Mouse (Mus musculus): ENCODE results near the gene Tmem171. TPM values are rescaled to one million over a fixed set of nuclear protein-coding genes. Genes with fewer than 3 reads are reported as not detected.

Gene Tmem171
- total RNA-seq, 2 experiments from 2014 or later: 0.40 TPM; not detected in 1

DNA sequence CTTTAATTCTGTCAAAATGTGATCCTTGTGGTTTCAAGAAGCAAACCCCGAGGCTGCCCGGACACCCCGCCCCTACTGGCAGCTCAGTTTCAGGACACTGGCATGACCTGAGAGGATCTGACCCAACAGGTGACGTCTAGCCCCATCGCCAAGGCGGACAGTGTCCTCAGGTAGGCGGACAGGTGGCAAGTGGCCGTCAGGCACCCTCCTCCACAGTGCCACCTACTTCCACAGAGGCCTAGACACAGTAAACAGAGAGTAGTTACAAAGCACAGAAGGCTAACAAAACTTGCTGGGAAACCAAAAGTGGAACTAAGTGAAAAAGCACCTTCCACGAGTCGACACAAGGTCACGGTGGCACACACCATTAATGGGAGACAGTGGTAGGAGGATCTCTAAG is 1.3 kb downstream of the Tmem171 start:
- no peak for DNase-seq

DNA sequence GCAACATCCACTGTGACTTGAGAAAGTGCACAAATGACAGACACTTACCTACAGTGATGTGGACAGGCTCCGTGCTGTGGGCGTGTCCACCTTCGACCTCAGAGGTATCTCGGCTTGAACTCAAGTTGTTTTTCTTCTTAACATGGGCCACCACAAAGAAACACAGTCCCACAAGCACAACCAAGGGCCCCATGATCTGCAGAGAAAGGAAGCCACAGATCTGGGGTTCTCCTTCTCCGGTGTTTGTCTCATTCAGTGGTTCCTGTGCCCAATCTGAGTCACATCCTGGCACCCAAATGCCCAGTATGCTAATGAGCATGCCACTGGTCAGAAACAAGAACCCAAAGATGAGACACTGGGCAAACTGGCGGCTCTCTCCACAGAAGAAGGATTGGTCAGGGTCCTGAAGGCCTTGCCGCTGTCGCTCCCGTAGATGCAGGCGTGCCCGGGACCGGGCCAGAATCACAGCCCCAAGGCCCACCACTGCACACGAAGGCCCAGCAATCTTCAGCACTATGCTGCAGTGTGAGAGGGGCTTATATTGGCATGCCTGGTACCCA is 2.6 kb downstream of the Tmem171 start:
- DNase-seq: no peak

DNA sequence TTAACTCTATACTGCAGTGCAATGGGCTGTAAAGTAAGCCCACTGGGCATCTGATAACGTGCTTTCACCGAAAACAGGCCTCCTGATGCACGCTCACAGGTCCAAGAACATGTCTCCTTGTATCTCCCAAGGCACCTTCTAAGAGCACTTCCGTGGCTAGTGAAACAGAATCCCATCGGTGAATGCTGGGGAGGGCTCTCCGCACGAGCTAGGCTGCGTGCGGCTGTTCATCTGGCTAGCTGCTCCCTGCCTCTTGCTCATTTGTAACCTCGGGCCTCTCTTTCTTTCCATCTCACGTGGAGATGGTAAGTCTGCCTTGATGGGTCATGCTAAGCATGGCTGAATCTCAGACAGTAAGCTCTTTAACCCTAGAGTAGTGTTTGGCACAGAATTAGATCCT is 3.7 kb downstream of the Tmem171 start:
- DNase-seq: no peak

DNA sequence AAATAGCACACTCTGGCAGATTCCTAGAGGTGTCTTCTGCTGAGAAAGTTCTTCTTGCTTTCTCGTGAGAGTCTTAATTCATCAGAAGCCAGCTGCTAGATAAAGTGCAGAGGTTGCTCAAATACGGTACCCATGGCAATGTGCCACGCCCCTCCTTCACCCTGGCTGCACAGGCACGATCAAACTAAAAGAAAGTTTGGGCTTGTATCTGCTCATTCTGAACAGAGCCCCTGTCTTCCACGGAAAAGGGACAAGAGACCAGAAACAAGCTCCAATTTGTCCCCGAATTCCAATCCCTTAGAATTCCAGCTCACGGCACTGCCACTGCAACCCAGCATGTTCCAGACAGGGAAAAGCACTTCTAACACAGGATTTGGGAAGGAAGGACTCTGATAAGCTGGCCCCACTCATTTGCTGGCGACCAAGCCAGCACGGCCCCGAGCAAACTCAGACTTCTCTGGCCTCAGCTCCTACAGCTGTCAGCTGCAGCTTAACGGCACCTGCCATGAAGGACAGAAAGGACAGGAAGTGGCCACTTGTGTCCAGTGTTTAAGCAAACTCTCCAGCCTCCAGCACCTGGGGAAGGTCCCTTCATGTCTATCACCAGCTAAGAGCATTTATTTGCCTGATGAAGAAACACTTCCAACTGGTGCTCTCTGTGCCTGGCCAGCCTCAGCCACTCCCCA is 4.9 kb downstream of the Tmem171 start:
- DNase-seq: peak in 1 of 2 experiments; percentile 15

GRCm38 (mm10) chr13:98687931-98688330 is 6.7 kb downstream of the Tmem171 start:
- DNase-seq: no peak

- no peak for DNase-seq
Observed at GRCm38 (mm10) chr13:98684144-98684900, 10.3 kb downstream of the Tmem171 start.

GRCm38 (mm10) chr13:98683412-98683811 is 11.2 kb downstream of the Tmem171 start:
- no peak for DNase-seq

GRCm38 (mm10) chr13:98680470-98681060 is 14.1 kb downstream of the Tmem171 start:
- DNase-seq: no peak

- DNase-seq: no peak
Observed at GRCm38 (mm10) chr13:98679631-98680041, 15.0 kb downstream of the Tmem171 start.

DNA sequence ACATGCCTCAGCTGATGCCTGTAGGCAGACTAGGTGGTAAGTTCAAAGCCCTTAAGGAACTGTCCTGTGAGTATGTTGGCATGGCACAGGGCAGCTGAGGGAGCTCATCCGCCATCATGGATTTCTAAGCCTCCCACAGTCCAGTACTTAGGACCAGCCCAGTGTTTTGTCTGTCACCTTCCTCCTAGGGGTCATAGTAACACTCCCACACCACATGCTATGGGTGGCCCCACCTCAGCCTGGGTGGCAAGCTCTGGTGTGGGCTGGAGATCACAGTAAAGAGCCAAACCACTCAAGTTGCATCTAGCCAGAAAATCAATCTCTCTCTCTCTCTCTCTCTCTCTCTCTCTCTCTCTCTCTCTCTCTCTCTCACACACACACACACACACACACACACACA is 15.4 kb downstream of the Tmem171 start:
- no peak for DNase-seq

DNA sequence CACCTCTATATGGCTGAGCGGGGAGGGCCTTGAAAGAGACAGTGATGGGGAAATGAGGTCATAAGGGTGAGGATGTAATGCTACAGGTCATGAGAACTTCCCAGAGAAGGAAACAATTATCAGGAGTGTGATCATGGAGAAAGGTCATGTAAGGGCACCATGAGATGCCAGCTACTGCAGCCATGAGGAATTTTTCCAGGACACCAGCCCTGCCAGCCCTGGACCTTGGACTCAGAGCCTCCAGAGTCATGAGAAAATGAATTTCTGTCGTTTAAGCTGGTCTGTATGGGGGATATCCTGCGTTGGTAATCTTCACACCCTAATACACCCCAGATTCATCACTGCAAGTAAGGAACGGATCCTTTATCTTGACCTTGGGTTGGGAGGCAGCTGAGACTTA is 20.7 kb downstream of the Tmem171 start:
- DNase-seq: no peak

DNA sequence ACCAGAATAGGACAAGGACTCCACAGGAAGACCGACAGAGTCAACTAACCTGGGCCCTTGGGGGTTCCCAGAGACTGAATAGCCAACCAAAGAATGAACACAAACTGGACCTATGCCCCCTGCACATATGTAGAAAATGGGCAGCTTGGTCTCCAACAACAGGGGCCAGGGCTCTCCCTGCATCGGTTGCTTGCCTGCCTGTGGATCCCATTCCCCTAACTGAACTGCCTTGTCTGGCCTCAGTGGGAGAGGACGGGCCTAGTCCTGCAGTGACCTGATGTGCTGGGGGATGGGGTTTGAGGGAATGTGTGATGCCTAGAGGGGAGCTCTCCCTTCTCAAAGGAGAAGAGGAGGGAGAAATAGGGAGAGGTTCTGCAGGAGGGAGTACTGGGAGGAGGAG is 25.3 kb downstream of the Tmem171 start:
- DNase-seq: no peak

GRCm38 (mm10) chr13:98667316-98667715 is 27.3 kb downstream of the Tmem171 start:
- no peak for DNase-seq

- DNase-seq: no peak
Observed at GRCm38 (mm10) chr13:98665240-98665639, 29.4 kb downstream of the Tmem171 start.

DNA sequence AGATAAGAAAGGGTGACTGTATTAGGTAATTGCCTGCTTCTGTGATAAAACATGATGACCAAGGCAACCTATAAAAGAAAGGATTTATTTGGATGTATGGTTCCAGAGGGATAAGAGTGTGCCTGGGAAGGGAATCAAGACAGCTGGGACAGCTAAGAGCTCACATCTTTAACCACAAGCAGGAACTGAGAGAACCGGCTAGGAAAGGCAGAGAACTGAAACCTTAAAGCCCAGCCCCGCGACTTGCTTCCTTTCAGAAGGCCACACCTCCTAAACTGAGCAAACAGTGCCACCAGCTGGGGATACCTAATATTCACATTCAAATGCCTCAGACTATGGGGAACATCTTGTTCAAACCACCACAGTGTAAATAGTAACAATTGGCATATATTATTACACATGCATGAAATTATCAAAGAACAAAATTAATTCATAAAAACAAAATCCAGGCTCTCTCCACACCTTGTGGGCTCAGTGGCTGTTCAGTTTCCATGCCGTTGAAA is 32.4 kb downstream of the Tmem171 start:
- DNase-seq: no peak

GRCm38 (mm10) chr13:98656034-98656471 is 38.6 kb downstream of the Tmem171 start:
- no peak for DNase-seq

DNA sequence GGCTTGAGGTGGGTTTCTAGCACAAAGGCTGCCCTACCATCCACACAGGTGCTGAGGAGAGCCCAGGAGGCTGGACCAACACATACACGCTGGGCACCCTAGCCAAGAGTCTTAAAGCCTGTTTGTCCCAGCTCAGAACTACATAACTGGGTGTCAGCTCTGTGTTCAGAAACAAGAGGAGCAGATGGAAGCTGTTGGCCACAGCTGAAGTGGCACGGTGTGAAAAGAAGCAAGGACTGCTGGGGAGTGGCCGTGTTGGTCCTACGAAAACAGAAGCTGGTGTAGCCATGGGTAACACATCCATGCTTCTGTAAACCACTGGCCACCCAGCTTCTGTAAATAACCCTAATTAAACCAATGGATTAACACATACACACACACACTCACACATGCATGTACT is 39.3 kb downstream of the Tmem171 start:
- DNase-seq: no peak

- no peak for DNase-seq
Observed at GRCm38 (mm10) chr13:98654129-98654939, 40.3 kb downstream of the Tmem171 start.

- DNase-seq: no peak
Observed at GRCm38 (mm10) chr13:98652194-98652593, 42.4 kb downstream of the Tmem171 start.

DNA sequence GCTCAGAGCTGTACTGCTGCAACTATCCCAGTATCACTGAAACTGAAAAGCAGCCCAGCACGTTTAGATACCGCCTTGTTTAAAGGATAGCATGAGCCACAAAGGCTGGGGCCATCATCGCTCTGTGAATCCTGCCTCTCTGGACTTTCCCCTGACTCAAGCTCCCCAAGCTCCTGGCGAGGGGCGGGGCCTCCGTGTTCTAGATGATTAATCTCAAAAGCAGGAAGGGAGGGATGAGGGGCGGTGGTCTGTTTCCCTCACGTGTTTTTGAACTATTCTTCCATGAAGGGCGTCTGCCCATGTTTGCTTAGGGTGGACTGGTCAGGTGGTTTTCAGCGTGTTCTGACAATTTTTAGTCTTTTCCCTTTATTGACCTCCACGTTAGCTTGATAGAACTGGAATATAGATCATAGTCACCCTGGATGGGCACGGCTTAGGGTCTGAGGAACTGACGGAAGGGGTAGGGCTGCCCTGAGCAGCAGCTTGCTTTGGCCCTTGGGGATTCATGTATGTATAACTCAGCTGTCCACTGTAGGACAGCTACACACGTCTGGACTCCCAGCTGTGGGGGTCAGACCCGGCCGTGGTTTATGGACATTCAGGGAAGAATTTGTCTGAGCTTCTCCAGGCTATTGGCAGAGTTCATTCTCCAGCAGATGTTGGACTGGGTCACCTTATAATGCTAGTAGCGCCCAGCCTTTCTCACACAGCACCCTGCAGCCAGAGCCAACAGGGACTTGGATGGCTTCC is 43.2 kb downstream of the Tmem171 start:
- DNase-seq: no peak
